In genomic region chr17:64950802-64951624, GRCm38 (mm10) we compare ENCODE assay signal across 28 mouse cellular contexts.
A peak's percentile ranks its signal among the peaks of the same experiment; 100 is the strongest.
DNase-seq lines count a peak whose midpoint lies in the region; ATAC-seq lines count a peak whose summit lies in the region.
"Had no signal": no experiment of that assay in that cellular context is flagged by ENCODE, and none has a peak within 500 bp of the region (broad histone marks: within the 10 kb centered on the region; RNA-seq: fewer than 3 reads in every experiment).

No protein-coding gene starts in this region.

- H3K4me3 ChIP-seq in forebrain, embryonic 13.5 days: no peak overlapping the region
- H3K4me3 ChIP-seq in forebrain, embryonic 11.5 days (ENCODE audit: low read depth, low read length): no peak overlapping the region
- no peak overlapping the region for H3K4me3 ChIP-seq in neural tube, embryonic 13.5 days
- no peak overlapping the region for H3K4me3 ChIP-seq in stomach, embryonic 14.5 days (ENCODE audit: low read depth, low read length)
- H3K4me3 ChIP-seq: forebrain, embryonic 10.5 days; heart, embryonic 10.5 days; limb, embryonic 15.5 days; liver, embryonic 15.5 days; lung, embryonic 15.5 days; myocyte had no signal

- no peaks in the 10 kb centered on the region for H3K9me3 ChIP-seq in forebrain, embryonic 13.5 days (replicated peaks)
- H3K9me3 ChIP-seq in forebrain, embryonic 11.5 days (ENCODE audit: control insufficient read depth, low read length): no peaks in the 10 kb centered on the region
- H3K9me3 ChIP-seq in neural tube, embryonic 13.5 days: no peaks in the 10 kb centered on the region
- no peaks in the 10 kb centered on the region for H3K9me3 ChIP-seq in stomach, embryonic 14.5 days (ENCODE audit: control insufficient read depth, low read depth, low read length)
- H3K9me3 ChIP-seq: forebrain, embryonic 10.5 days; heart, embryonic 10.5 days; limb, embryonic 15.5 days; liver, embryonic 15.5 days; lung, embryonic 15.5 days had no signal

- peak; percentile 17; the same call in 1 of the 2 replicates for ATAC-seq in forebrain, embryonic 13.5 days
- ATAC-seq in forebrain, embryonic 11.5 days (replicated peaks; ENCODE audit: low FRiP score): no peak
- ATAC-seq in neural tube, embryonic 13.5 days (ENCODE audit: low read depth): peak; percentile 40; the same call in 1 of the 2 replicates
- peak; percentile 79 for ATAC-seq in stomach, embryonic 14.5 days (ENCODE audit: insufficient number of reproducible peaks, insufficient read depth, low FRiP score, low read depth)
- ATAC-seq: activated CD4-positive, CD25-positive, alpha-beta regulatory T cell, adult 4 months; hindbrain, postnatal 0 days; midbrain, embryonic 16.5 days; Patski had no signal

- no peak overlapping the region for H3K9ac ChIP-seq in forebrain, embryonic 13.5 days
- no peak overlapping the region for H3K9ac ChIP-seq in forebrain, embryonic 11.5 days (ENCODE audit: low read length)
- no peak overlapping the region for H3K9ac ChIP-seq in neural tube, embryonic 13.5 days
- H3K9ac ChIP-seq in stomach, embryonic 14.5 days (replicated peaks; ENCODE audit: low read depth, low read length): no peak overlapping the region
- H3K9ac ChIP-seq: limb, embryonic 15.5 days; liver, embryonic 15.5 days; lung, embryonic 15.5 days had no signal

- 72% methylated on average over 6 of the region's 6 CpGs for WGBS in forebrain, embryonic 13.5 days
- 81% methylated on average over 6 of the region's 6 CpGs for whole genome bisulfite sequencing in forebrain, embryonic 11.5 days
- WGBS in neural tube, embryonic 13.5 days: 55% methylated on average over 6 of the region's 6 CpGs
- WGBS in stomach, embryonic 14.5 days: 45% methylated on average over 6 of the region's 6 CpGs

- H3K27ac ChIP-seq in forebrain, embryonic 13.5 days: no peak overlapping the region
- H3K27ac ChIP-seq in forebrain, embryonic 11.5 days (ENCODE audit: low read depth, low read length): no peak overlapping the region
- H3K27ac ChIP-seq in neural tube, embryonic 13.5 days (replicated peaks): 0 out of 2 replicates have a peak overlapping the region, but pooled peaks have one; percentile 49
- no peak overlapping the region for H3K27ac ChIP-seq in stomach, embryonic 14.5 days (ENCODE audit: low read length)
- H3K27ac ChIP-seq: forebrain, embryonic 10.5 days; heart, embryonic 10.5 days; hindbrain, postnatal 0 days; limb, embryonic 15.5 days; liver, embryonic 15.5 days; lung, embryonic 15.5 days had no signal

- peaks cover 4% of the 10 kb centered on the region; the same call in 1 of the 2 replicates for H3K4me1 ChIP-seq in forebrain, embryonic 13.5 days
- H3K4me1 ChIP-seq in forebrain, embryonic 11.5 days (replicated peaks; ENCODE audit: control insufficient read depth, insufficient read depth, low read length): no peaks in the 10 kb centered on the region
- no peaks in the 10 kb centered on the region; the same call in 1 of the 2 replicates for H3K4me1 ChIP-seq in neural tube, embryonic 13.5 days (replicated peaks)
- H3K4me1 ChIP-seq in stomach, embryonic 14.5 days (ENCODE audit: control insufficient read depth, insufficient read depth, low read length): no peaks in the 10 kb centered on the region
- H3K4me1 ChIP-seq: forebrain, embryonic 10.5 days; heart, embryonic 10.5 days; limb, embryonic 15.5 days; liver, embryonic 15.5 days; lung, embryonic 15.5 days had no signal

- H3K4me2 ChIP-seq in forebrain, embryonic 13.5 days: no peak overlapping the region
- no peak overlapping the region for H3K4me2 ChIP-seq in forebrain, embryonic 11.5 days (ENCODE audit: low read depth, low read length, severe bottlenecking)
- H3K4me2 ChIP-seq in neural tube, embryonic 13.5 days: no peak overlapping the region
- no peak overlapping the region for H3K4me2 ChIP-seq in stomach, embryonic 14.5 days (replicated peaks; ENCODE audit: low read depth, low read length)
- H3K4me2 ChIP-seq: limb, embryonic 15.5 days; liver, embryonic 15.5 days; lung, embryonic 15.5 days had no signal

- no peak for DNase-seq in forebrain, embryonic 11.5 days (ENCODE audit: low spot score)
- DNase-seq in neural tube, embryonic 10.5 days (ENCODE audit: extremely low spot score, low spot score): no peak
- no peak for DNase-seq in urinary bladder, postnatal 36 days (ENCODE audit: low spot score in 2 of 2)
- DNase-seq in embryo, embryonic 11 days: no peak
- DNase-seq: adrenal gland, adult 8-10 months; gastrocnemius, postnatal 10 days; kidney, adult 18-20 months; left cerebral cortex, postnatal 4 days; lung, postnatal 4 days; retina, postnatal 1 day; right cerebral cortex, postnatal 25 days; spleen, adult 18-20 months; thymus, adult 18-20 months; thymus, postnatal 4 days had no signal

- H3K36me3 ChIP-seq in forebrain, embryonic 13.5 days (ENCODE audit: poor library complexity, severe bottlenecking): no peaks in the 10 kb centered on the region
- no peaks in the 10 kb centered on the region for H3K36me3 ChIP-seq in forebrain, embryonic 11.5 days (ENCODE audit: control insufficient read depth, insufficient read depth, low read length)
- H3K36me3 ChIP-seq in neural tube, embryonic 13.5 days: no peaks in the 10 kb centered on the region
- no peaks in the 10 kb centered on the region for H3K36me3 ChIP-seq in stomach, embryonic 14.5 days (ENCODE audit: control insufficient read depth, insufficient read depth, low read length)
- H3K36me3 ChIP-seq: forebrain, embryonic 10.5 days; G1E; heart, embryonic 10.5 days; limb, embryonic 15.5 days; liver, embryonic 15.5 days; lung, embryonic 15.5 days had no signal

- no peaks in the 10 kb centered on the region for H3K27me3 ChIP-seq in forebrain, embryonic 13.5 days
- no peaks in the 10 kb centered on the region for H3K27me3 ChIP-seq in forebrain, embryonic 11.5 days (ENCODE audit: control insufficient read depth, insufficient read depth, low read length)
- H3K27me3 ChIP-seq in neural tube, embryonic 13.5 days: no peaks in the 10 kb centered on the region
- no peaks in the 10 kb centered on the region for H3K27me3 ChIP-seq in stomach, embryonic 14.5 days (ENCODE audit: control insufficient read depth, insufficient read depth, low read length)
- H3K27me3 ChIP-seq: limb, embryonic 15.5 days; liver, embryonic 15.5 days; lung, embryonic 15.5 days had no signal
